Mouse (Mus musculus): ENCODE results near the gene Smarcc2.

DNA sequence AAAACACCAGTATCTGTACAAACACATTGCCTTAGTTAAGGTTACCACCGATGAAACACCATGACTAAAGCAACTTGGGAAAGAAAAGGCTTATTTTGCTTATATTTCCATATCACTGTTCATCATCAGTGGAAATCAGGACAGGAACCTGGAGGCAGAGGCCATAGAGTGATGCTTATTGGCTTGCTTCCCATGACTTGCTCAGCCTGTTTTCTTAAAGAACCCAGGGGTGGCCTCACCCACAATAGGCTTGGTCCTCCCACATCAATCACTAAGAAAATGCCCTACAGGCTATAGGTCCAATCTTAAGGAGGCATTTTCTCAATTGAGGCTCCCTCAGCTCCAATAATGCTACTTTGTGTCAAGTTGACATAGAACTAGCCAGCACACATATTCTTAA is 16.3 kb upstream of the Smarcc2 start:
- TF ChIP-seq CTCF (conservative IDR thresholded peaks at IDR 0.05; ENCODE audit: insufficient read depth, insufficient read length, low read depth, low read length) (no peak), POLR2A (IDR thresholded peaks at IDR 0.05; ENCODE audit: low read depth, low read length) (no peak)

Data from kidney, adult 2 months (tissue).